Mouse (Mus musculus) forebrain, embryonic 11.5 days (tissue): ENCODE measurements at regions not wholly inside any gene's neighbourhood (a gene's known extent, or its start where the extent isn't known, plus 50 kb on each side); places are given as distances from the start of the nearest gene placed in this dataset.

Experiments
- ATAC-seq: fragments of 200-750 bp; cut with Nextera tagmentation; replicated peaks from 2 replicates; pipeline ENCODE4 v1.8.0; 2017; ENCODE audit warnings: moderate TSS enrichment; ENCODE audit not compliant: low FRiP score
- DNase-seq: peaks from one replicate; pipeline ENCODE4 v3.0.0-alpha.2; 2017; ENCODE audit warnings: low spot score
- H3K27ac ChIP-seq: fragments of 300-500 bp; sonication (generic); 2 replicates; pipeline ENCODE4 v1.5.1; 2014; ENCODE audit warnings: low read depth, low read length
- H3K27me3 ChIP-seq: fragments of 300-500 bp; sonication (generic); 2 replicates; pipeline ENCODE4 v1.6.1; 2014; ENCODE audit warnings: mild to moderate bottlenecking, low read length, mixed read lengths; ENCODE audit not compliant: control insufficient read depth, insufficient read depth
- H3K36me3 ChIP-seq: fragments of 300-500 bp; sonication (generic); 2 replicates; pipeline ENCODE4 v1.6.1; 2014; ENCODE audit warnings: mild to moderate bottlenecking, low read length, moderate library complexity, mixed read lengths; ENCODE audit not compliant: control insufficient read depth, insufficient read depth
- H3K4me1 ChIP-seq: fragments of 300-500 bp; sonication (generic); replicated peaks from 2 replicates; pipeline ENCODE4 v1.6.1; 2014; ENCODE audit warnings: low read length, mixed read lengths; ENCODE audit not compliant: control insufficient read depth, insufficient read depth
- H3K4me2 ChIP-seq: fragments of 300-500 bp; sonication (generic); 2 replicates; pipeline ENCODE4 v1.6.1; 2014; ENCODE audit warnings: low read depth, mild to moderate bottlenecking, low read length, moderate library complexity, mixed read lengths; ENCODE audit not compliant: severe bottlenecking
- H3K4me3 ChIP-seq: fragments of 300-500 bp; sonication (generic); 2 replicates; pipeline ENCODE4 v1.5.1; 2014; ENCODE audit warnings: low read depth, low read length
- H3K9ac ChIP-seq: fragments of 300-500 bp; sonication (generic); 2 replicates; pipeline ENCODE4 v1.6.1; 2014; ENCODE audit warnings: low read length
- H3K9me3 ChIP-seq: fragments of 300-500 bp; sonication (generic); 2 replicates; pipeline ENCODE4 v1.6.1; 2016; ENCODE audit warnings: low read length, mixed read lengths; ENCODE audit not compliant: control insufficient read depth
- WGBS: fragments of 180-500 bp; shearing (Covaris S2); extraction: QIAGEN DNeasy Blood & Tissue Kit; methylation state at CpG from one replicate; pipeline ENCODE4 v1.1.7; 2014; 5-methylcytosine and 5-hydroxymethylcytosine counted together

DNA sequence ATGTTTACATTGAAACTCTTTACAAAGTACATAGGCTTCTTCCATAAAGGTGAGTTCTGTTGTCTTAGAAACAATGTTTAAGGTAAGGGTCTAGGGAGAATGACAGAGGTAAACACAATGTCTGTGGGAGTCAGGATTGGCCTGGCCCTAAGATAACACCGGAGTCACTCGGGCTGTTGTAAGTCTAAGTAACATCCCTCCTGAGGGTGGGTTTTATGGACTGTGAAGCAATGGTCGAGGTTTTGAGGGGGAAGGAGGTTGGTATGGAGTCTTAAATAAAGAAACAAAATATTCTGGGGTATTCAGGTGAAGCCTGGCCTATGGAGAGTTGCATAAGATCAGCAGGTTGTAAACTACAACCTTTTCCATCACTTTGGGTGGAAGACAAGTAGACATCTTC is 101.5 kb downstream of the Qrsl1 start:
- ATAC-seq (no peak), DNase-seq (no peak)
- Histone ChIP-seq H3K4me1 (no peaks in the 10 kb centered on the region), H3K27ac (no peak overlapping the region), H3K9ac (no peak overlapping the region), H3K27me3 (no peaks in the 10 kb centered on the region), H3K9me3 (no peaks in the 10 kb centered on the region), H3K4me2 (no peak overlapping the region), H3K36me3 (no peaks in the 10 kb centered on the region), H3K4me3 (no peak overlapping the region)
- 88% methylated on average over 3 of the region's 3 CpGs for WGBS

DNA sequence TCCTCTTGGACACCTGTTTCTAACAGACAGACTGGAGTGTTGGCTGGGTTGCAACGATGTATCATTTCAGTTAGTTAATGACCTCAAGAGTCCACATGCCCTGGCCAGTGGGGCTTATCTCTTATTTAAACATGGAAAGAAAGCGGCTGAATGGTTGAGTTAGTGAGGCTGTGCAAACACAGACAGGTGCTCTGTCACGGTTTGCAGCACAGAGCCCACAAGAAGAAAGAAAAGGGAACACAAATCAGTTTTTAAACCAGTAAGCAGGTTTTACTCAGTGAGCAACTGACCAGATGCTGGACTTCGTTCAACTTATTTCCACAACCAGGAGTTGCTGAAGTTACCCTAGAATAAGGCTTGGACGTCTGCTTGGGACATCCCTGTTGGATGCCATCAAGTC is 86.3 kb downstream of the Qrsl1 start:
- Histone ChIP-seq H3K9ac (no peak overlapping the region), H3K27me3 (no peaks in the 10 kb centered on the region), H3K4me2 (no peak overlapping the region), H3K27ac (no peak overlapping the region), H3K9me3 (no peaks in the 10 kb centered on the region), H3K4me1 (no peaks in the 10 kb centered on the region), H3K4me3 (no peak overlapping the region), H3K36me3 (no peaks in the 10 kb centered on the region)
- ATAC-seq (no peak), DNase-seq (no peak)
- WGBS = 81% methylated on average over 5 of the region's 5 CpGs

DNA sequence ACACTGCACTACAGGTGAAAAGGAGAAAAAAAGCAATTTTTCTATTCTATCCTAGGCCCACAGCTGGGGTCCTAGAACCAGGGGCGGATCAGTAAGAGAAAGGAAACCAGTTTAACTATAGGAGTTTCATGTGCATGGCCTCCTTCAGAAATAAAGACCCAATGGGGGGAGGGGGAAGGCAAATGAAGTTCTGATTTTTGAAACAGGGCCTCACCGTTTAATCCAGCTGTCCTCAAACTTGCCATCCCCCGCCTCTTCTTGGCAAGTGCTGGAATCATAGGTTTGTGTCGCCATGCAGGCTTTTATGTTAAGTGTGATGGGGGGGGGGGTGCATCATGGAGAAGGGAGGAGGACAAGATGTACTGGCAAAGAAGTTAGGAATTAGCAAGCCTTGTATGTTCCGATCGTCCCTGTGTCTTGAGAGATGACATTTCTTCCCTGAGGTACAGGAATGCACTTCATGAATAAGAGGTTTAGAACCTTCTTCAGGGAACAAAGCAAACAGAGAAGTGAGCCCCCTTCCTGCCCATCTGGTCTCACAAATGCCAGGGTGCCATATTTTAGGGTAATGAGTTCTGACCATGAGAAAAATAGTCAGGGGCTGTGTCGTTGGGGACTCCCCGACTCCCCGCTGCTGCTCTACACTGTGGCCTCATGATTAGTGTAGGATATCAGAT is 83.9 kb downstream of the Qrsl1 start:
- Histone ChIP-seq H3K9me3 (no peaks in the 10 kb centered on the region), H3K9ac (no peak overlapping the region), H3K27me3 (no peaks in the 10 kb centered on the region), H3K4me3 (no peak overlapping the region), H3K4me1 (no peaks in the 10 kb centered on the region), H3K27ac (no peak overlapping the region), H3K36me3 (no peaks in the 10 kb centered on the region), H3K4me2 (no peak overlapping the region)
- 86% methylated on average over 9 of the region's 9 CpGs for WGBS
- DNase-seq = no peak
- no peak for ATAC-seq

DNA sequence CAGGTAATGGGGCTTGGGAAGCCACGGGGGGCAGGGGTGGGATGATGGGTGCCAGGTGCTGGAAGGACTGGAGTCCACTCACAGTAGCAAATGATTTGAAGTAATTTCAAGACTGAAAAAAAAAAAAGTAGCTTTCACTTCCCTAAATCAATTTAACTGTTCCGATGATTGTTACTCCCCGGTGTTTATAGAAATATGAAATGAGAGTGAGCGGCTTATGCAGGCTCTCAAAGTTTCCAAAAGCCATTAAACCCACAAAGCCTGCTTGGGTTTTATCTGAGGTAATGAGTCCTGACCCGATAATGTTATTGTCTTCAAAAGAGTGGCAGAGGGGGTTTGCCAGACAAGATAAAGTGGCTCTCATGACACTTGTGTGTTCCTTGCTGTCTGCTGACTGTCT is 82.9 kb downstream of the Qrsl1 start:
- H3K9ac ChIP-seq = no peak overlapping the region
- DNase-seq (no peak), ATAC-seq (no peak)
- WGBS = 93% methylated on average over 5 of the region's 5 CpGs
- H3K36me3 ChIP-seq = no peaks in the 10 kb centered on the region
- H3K9me3 ChIP-seq = no peaks in the 10 kb centered on the region
- no peak overlapping the region for H3K4me2 ChIP-seq
- no peaks in the 10 kb centered on the region for H3K4me1 ChIP-seq
- no peak overlapping the region for H3K27ac ChIP-seq
- H3K4me3 ChIP-seq = no peak overlapping the region
- H3K27me3 ChIP-seq = no peaks in the 10 kb centered on the region

DNA sequence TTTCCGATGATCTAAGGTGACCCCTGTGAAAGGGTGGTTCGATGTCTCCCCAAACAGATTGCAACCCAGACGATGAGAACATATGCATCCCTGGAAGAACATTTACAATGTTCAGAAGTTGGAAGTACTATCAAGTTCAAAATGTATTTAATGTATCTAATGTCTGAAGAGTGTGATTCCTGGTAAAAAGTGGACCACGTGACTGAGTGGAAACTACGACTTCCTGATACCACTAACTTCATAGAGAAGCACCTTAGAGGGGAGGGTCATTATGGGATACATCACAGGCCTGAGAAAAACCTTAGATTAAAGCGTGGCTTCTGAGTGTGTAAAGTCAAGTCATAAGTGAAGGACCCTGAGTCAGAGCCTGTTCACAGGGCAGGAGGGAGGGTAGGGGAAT is 82.1 kb downstream of the Qrsl1 start:
- no peak for DNase-seq
- ATAC-seq = no peak
- no peaks in the 10 kb centered on the region for H3K4me1 ChIP-seq
- no peak overlapping the region for H3K27ac ChIP-seq
- no peak overlapping the region for H3K9ac ChIP-seq
- H3K4me2 ChIP-seq = no peak overlapping the region
- WGBS = 90% methylated on average over 6 of the region's 6 CpGs
- H3K36me3 ChIP-seq = no peaks in the 10 kb centered on the region
- H3K4me3 ChIP-seq = no peak overlapping the region
- H3K9me3 ChIP-seq = no peaks in the 10 kb centered on the region
- no peaks in the 10 kb centered on the region for H3K27me3 ChIP-seq

DNA sequence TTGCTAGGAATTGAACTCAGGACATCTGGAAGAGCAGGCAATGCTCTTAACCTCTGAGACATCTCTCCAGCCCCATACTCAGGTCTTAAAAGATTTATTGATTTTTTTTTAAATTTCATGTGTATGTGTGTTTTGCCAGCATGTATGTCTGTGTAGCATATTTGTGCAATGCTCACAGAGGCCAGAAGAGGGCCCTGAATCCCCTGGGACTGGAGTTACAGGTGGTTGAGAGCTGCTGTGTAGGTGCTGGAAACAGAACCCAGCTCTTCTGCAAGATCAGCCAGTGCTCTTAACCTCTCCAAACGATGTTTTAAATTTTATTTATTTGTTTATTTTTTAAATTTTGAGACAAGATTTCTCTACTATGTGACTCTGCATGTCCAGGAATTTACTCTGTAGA is 78.9 kb downstream of the Qrsl1 start:
- Histone ChIP-seq H3K4me3 (no peak overlapping the region), H3K27me3 (no peaks in the 10 kb centered on the region), H3K4me2 (no peak overlapping the region), H3K4me1 (no peaks in the 10 kb centered on the region), H3K9ac (no peak overlapping the region), H3K27ac (no peak overlapping the region), H3K9me3 (no peaks in the 10 kb centered on the region), H3K36me3 (no peaks in the 10 kb centered on the region)
- ATAC-seq (no peak), DNase-seq (no peak)
- 94% methylated on average over 1 of the region's 1 CpGs for WGBS

DNA sequence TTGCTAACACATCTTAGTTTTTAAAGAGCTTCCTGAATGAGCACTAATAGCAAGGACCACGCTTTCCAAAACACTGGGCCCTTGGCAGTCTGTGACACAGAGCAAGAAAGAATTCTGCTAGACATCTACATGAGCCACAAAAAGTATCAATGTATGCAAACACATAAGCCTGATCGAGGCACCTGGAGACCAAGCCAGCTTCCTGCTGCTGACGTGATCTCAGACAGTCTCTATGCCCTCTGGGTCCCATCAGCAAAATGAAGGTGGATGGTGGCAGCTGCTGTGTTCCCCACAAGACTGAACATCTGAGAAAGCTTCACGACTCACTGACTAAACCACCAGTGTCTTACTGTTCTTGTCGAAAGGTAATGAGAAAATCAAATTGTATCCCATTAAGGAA is 77.5 kb downstream of the Qrsl1 start:
- H3K36me3 ChIP-seq = no peaks in the 10 kb centered on the region
- ATAC-seq (no peak), DNase-seq (no peak)
- H3K27me3 ChIP-seq = no peaks in the 10 kb centered on the region
- WGBS = 81% methylated on average over 5 of the region's 5 CpGs
- H3K9ac ChIP-seq = no peak overlapping the region
- H3K9me3 ChIP-seq = no peaks in the 10 kb centered on the region
- no peaks in the 10 kb centered on the region for H3K4me1 ChIP-seq
- no peak overlapping the region for H3K4me2 ChIP-seq
- H3K27ac ChIP-seq = no peak overlapping the region
- no peak overlapping the region for H3K4me3 ChIP-seq
